Mouse (Mus musculus) heart, postnatal 0 days (tissue): Measurements from ENCODE around the gene Col11a2.

Experiments
- CTCF ChIP-seq: IDR thresholded peaks from 2 replicates; pipeline ENCODE4 v1.5.1; 2016; ENCODE audit warnings: antibody characterized with exemption, control low read depth, low read depth
- EP300 ChIP-seq: IDR thresholded peaks from 2 replicates; pipeline ENCODE4 v1.6.1; 2016; ENCODE audit warnings: antibody characterized with exemption, low read depth

- TF ChIP-seq EP300 (no peak), CTCF (no peak)
Measured at GRCm38 (mm10) chr17:34088124-34088523, 48.9 kb downstream of the Col11a2 start.
